Mouse (Mus musculus) frontal cortex, adult (tissue): ENCODE measurements around the gene Plch2.
A peak's percentile ranks its signal among the peaks of the same experiment; 100 is the strongest.

ENCODE experiments used
- ATAC-seq: cut with Nextera tagmentation; 2 replicates; pipeline ENCODE4 v1.9.2; 2017; ENCODE audit warnings: mild to moderate bottlenecking, moderate library complexity, mixed read lengths; ENCODE audit not compliant: low TSS enrichment

Gene Plch2

GRCm38 (mm10) chr4:154958171-154958570 is 98.4 kb downstream of the Plch2 start:
- ATAC-seq: no peak

GRCm38 (mm10) chr4:154957289-154957993 is 99.1 kb downstream of the Plch2 start:
- ATAC-seq: peak; percentile 62

- ATAC-seq: no peak
These were observed 100.0 kb downstream of the Plch2 start for GRCm38 (mm10) chr4:154956604-154957003.

GRCm38 (mm10) chr4:154952461-154953241 is 103.9 kb downstream of the Plch2 start:
- no peak for ATAC-seq

- no peak for ATAC-seq
These were observed 107.0 kb downstream of the Plch2 start for GRCm38 (mm10) chr4:154949589-154949982.

- ATAC-seq: no peak
These were observed 107.5 kb downstream of the Plch2 start for GRCm38 (mm10) chr4:154948940-154949588.

- no peak for ATAC-seq
These were observed 108.3 kb downstream of the Plch2 start for GRCm38 (mm10) chr4:154948066-154948939.

GRCm38 (mm10) chr4:154946319-154946718 is 110.3 kb downstream of the Plch2 start:
- peak; percentile 63 for ATAC-seq

- peak; percentile 94 for ATAC-seq
These were observed 112.4 kb downstream of the Plch2 start for GRCm38 (mm10) chr4:154944121-154944590.

- ATAC-seq: no peak
These were observed 113.1 kb downstream of the Plch2 start for GRCm38 (mm10) chr4:154943323-154944039.

GRCm38 (mm10) chr4:154942632-154943322 is 113.8 kb downstream of the Plch2 start:
- no peak for ATAC-seq

- ATAC-seq: no peak
These were observed 114.8 kb downstream of the Plch2 start for GRCm38 (mm10) chr4:154941831-154942230.

GRCm38 (mm10) chr4:154940156-154940555 is 116.4 kb downstream of the Plch2 start:
- ATAC-seq: no peak

GRCm38 (mm10) chr4:154937746-154938145 is 118.8 kb downstream of the Plch2 start:
- ATAC-seq: no peak

- no peak for ATAC-seq
These were observed 119.9 kb downstream of the Plch2 start for GRCm38 (mm10) chr4:154936542-154937255.

- ATAC-seq: no peak
These were observed 120.8 kb downstream of the Plch2 start for GRCm38 (mm10) chr4:154935788-154936187.

- no peak for ATAC-seq
These were observed 121.8 kb downstream of the Plch2 start for GRCm38 (mm10) chr4:154934800-154935199.

GRCm38 (mm10) chr4:154933306-154933907 is 123.2 kb downstream of the Plch2 start:
- no peak for ATAC-seq
